Mouse (Mus musculus): ENCODE data around the gene Nkx2-1. TPM values are rescaled to one million over a fixed set of nuclear protein-coding genes. Genes with fewer than 3 reads are reported as not detected.

Gene Nkx2-1
- polyA plus RNA-seq, 1 experiment from 2014 or later, result not detected

DNA sequence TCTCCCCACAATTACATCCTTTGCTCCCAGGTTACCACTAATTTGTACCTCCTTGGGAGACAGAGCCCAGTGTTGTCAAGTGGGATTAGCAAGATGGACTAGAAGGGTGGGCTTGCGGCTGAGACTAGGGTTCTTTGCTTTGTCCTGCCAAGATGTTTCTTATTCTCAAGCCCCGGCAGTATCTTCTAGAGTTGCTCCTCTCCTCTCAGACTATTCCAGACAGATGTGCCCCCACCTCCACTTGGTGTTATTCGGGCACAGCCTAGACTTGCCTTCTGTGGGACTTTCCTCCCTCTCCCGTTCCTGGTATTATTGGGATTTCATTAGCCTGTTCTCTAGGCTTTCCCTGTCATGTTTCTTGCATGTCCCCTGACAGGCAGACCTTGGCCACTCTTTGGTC, 14.5 kb downstream of the Nkx2-1 start:
- POLR2A ChIA-PET, result no interaction called here
- DNase-seq (ENCODE audit: low read depth, low spot score) (no peak), ATAC-seq (no peak)
- in situ Hi-C loops (cut with MboI; ENCODE audit: low pct_unique_long_range_greater_than_20kb), result no loop called here
- CTCF ChIA-PET, result no interaction called here
- TF ChIP-seq CTCF (IDR thresholded peaks at IDR 0.05), result no peak
- H3K27me3 ChIP-seq, result peaks cover 73% of the 10 kb centered on the region

DNA sequence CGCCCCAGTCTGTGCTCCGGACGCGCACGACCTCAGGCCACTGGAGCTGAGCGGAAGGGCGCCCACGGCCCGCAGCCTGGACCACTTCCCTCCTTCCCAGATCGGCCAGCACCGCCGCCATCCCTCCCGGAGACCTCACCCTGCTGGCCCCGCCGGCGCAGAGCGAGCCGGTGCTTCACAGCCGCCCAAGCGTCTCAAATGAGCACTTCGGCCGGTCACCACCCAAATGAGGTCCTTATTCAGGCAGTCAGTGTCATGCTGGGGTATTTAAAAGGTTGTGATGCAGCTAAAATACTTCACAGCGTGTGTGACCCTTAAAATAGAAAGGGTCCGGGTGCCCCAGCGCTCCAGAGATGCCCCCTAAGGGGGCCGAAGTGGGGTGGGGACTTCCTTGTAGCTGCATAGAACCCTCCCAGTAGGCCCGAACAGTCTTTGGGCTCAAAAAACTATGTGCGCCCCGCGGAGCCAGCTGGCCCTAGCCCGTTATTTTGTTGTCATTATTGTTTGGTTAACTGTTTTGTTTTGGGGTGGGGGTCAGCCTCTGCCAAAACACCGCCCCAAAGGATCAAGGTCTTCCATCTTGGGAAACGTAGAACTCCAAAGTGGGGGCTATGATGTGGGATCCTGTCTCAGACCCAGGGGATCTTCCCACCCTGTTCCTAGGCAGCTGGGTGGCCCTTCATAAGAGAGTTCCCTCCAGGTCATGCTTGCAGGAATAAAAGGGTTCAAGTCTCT, 15.4 kb downstream of the Nkx2-1 start:
- ATAC-seq (no peak), DNase-seq (ENCODE audit: low read depth, low spot score) (no peak)
- CTCF ChIA-PET, result no interaction called here
- TF ChIP-seq CTCF (IDR thresholded peaks at IDR 0.05), result no peak
- POLR2A ChIA-PET, result no interaction called here
- peaks cover 75% of the 10 kb centered on the region for H3K27me3 ChIP-seq
- in situ Hi-C loops (cut with MboI; ENCODE audit: low pct_unique_long_range_greater_than_20kb), result no loop called here

- peaks cover 69% of the 10 kb centered on the region for H3K27me3 ChIP-seq
- ATAC-seq, result no peak
- TF ChIP-seq CTCF (IDR thresholded peaks at IDR 0.05), result no peak
- in situ Hi-C loops (cut with MboI; ENCODE audit: low pct_unique_long_range_greater_than_20kb), result no loop called here
- no peak for DNase-seq (ENCODE audit: low read depth, low spot score)
- POLR2A ChIA-PET, result interaction anchor here (0.6 kb wide), 2 partner anchors 9 to 603 kb away, joined by 4 to 6 read pairs; no protein-coding TSS in a partner anchor
- CTCF ChIA-PET, result no interaction called here
Observed at GRCm38 (mm10) chr12:56520396-56521105, 16.2 kb downstream of the Nkx2-1 start.

GRCm38 (mm10) chr12:56519738-56520191, 16.9 kb downstream of the Nkx2-1 start:
- peaks cover 72% of the 10 kb centered on the region for H3K27me3 ChIP-seq
- CTCF ChIA-PET, result no interaction called here
- ATAC-seq, result no peak
- DNase-seq (ENCODE audit: low read depth, low spot score), result no peak
- no peak for TF ChIP-seq CTCF (IDR thresholded peaks at IDR 0.05)
- POLR2A ChIA-PET, result interaction anchor here (0.6 kb wide), 2 partner anchors 10 to 602 kb away, joined by 4 to 6 read pairs; no protein-coding TSS in a partner anchor
- in situ Hi-C loops (cut with MboI; ENCODE audit: low pct_unique_long_range_greater_than_20kb), result no loop called here

DNA sequence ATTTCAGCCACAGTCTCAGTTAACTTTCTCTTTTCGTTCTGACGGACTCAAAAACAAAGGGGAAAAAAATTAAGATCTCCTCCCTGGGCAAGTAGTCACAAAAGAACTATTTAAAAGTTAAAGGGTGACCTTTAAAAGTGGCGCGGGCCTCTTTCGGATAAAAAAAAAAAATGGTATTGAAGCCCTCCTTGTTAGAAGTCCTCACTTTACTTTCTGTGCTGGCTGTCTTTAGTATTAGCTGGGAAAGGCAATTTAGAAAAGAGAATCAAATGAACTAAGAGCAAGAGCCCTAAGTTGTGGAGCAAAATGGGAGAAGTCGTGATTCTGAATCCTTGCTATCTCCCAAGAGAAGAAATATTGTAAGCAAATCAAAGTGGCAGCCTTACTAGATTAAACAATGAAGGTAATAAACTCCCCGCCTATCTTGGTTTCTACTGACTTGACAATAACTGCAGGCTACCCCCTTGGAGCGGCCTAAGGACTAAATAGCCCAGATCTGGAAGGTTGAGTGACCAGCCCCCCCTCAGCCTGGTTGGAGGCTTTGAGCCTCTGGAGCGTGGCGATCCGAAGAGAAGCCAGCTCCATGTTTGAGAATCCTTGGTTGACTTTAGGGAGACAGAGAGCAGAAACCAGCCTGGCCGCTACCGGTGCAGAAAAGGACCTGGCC, 17.5 kb downstream of the Nkx2-1 start:
- POLR2A ChIA-PET, result no interaction called here
- peaks cover 75% of the 10 kb centered on the region for H3K27me3 ChIP-seq
- in situ Hi-C loops (cut with MboI; ENCODE audit: low pct_unique_long_range_greater_than_20kb), result no loop called here
- CTCF ChIA-PET, result no interaction called here
- ATAC-seq (no peak), DNase-seq (ENCODE audit: low read depth, low spot score) (no peak)
- TF ChIP-seq CTCF (IDR thresholded peaks at IDR 0.05), result no peak

DNA sequence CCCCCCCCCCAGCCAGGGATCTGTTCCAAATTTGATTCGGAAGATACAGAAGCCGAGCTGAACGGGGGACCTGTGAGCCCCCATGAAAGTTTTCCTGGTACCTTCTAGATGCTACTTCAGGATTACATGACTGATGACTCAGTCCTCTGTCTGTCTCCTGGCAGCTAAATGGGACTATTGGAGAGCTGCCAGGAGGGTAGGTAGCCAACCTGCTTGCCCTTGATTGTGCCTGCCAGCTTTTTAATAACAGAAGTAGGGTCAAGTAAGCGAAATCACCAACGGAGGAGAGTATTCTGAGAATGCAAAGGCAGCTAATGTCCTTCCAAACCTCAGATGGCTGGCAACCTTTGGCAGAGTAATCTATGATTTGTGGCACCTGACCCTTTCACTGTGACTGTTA, 18.5 kb downstream of the Nkx2-1 start:
- no peak for TF ChIP-seq CTCF (IDR thresholded peaks at IDR 0.05)
- ChIA-PET POLR2A (no interaction called here), CTCF (no interaction called here)
- H3K27me3 ChIP-seq, result peaks cover 75% of the 10 kb centered on the region
- in situ Hi-C loops (cut with MboI; ENCODE audit: low pct_unique_long_range_greater_than_20kb), result no loop called here
- ATAC-seq (no peak), DNase-seq (ENCODE audit: low read depth, low spot score) (no peak)

- ChIA-PET CTCF (no interaction called here), POLR2A (no interaction called here)
- DNase-seq (ENCODE audit: low read depth, low spot score), result no peak
- no peak for TF ChIP-seq CTCF (IDR thresholded peaks at IDR 0.05)
- H3K27me3 ChIP-seq, result peaks cover 79% of the 10 kb centered on the region
- in situ Hi-C loops (cut with MboI; ENCODE audit: low pct_unique_long_range_greater_than_20kb), result no loop called here
- ATAC-seq, result no peak
Observed at GRCm38 (mm10) chr12:56514831-56515230, 21.9 kb downstream of the Nkx2-1 start.

DNA sequence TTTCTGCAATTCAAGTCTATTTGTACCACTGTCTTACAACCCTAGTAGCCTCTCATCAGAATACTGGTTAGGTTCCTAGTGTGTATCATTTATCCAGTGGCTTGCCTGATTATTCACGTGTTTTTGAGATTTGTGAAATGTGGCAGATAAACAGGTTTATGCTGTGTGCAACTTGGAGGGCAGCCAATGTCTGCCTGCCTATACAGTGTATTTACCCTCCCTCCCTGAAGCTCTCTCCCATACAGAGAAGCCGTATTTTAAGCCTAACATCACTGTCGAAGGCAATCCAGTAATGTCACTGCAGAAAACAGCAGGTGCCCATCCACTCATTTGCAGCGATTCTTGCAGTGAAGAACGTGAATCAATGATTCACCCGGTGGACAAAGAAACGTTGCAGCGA, 28.3 kb downstream of the Nkx2-1 start:
- H3K27me3 ChIP-seq, result peaks cover 80% of the 10 kb centered on the region
- CTCF ChIA-PET, result no interaction called here
- in situ Hi-C loops (cut with MboI; ENCODE audit: low pct_unique_long_range_greater_than_20kb), result no loop called here

GRCm38 (mm10) chr12:56487046-56487445, 49.7 kb downstream of the Nkx2-1 start:
- ChIA-PET POLR2A (no interaction called here), CTCF (interaction anchor here (1.3 kb wide), 1 partner anchor 11 kb away, joined by 4 read pairs; no protein-coding TSS in a partner anchor)
- H3K27me3 ChIP-seq, result peaks cover 75% of the 10 kb centered on the region
- TF ChIP-seq CTCF (IDR thresholded peaks at IDR 0.05), result no peak
- no peak for ATAC-seq
- in situ Hi-C loops (cut with MboI; ENCODE audit: low pct_unique_long_range_greater_than_20kb), result no loop called here
- DNase-seq (ENCODE audit: low read depth, low spot score), result no peak

More for the DNA sequence above, 28.3 kb downstream of the Nkx2-1 start:
- ATAC-seq (no peak), DNase-seq (ENCODE audit: low read depth, low spot score) (no peak)
- no peak for TF ChIP-seq CTCF (IDR thresholded peaks at IDR 0.05)
- POLR2A ChIA-PET, result no interaction called here

DNA sequence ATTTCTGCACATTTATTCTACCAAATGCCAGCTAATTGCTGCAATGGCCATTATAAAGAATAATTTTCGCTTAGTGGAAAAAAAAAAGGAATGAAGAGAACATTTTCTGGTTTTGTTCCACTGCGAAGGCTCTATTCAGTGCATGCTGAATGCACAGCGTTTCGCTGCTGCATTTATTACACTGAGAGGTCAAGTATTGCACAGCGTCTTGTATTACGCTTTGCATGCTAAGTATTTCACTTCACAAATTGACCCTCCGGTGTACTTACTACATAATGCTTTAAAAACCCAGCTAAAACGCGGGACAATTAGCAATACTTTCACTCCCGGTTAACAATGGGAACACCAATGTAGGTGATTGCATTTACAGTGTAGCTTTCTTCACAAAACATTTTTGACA, 54.1 kb downstream of the Nkx2-1 start:
- CTCF ChIA-PET, result interaction anchor here (1.5 kb wide), 1 partner anchor 11 kb away, joined by 3 read pairs; no protein-coding TSS in a partner anchor

More for the DNA sequence above, 54.1 kb downstream of the Nkx2-1 start:
- H3K27me3 ChIP-seq, result peaks cover 54% of the 10 kb centered on the region
- TF ChIP-seq CTCF (IDR thresholded peaks at IDR 0.05), result no peak
- DNase-seq (ENCODE audit: low read depth, low spot score) (no peak), ATAC-seq (no peak)
- in situ Hi-C loops (cut with MboI; ENCODE audit: low pct_unique_long_range_greater_than_20kb), result no loop called here
- POLR2A ChIA-PET, result no interaction called here

Other genes with a start within 250 kb of the Nkx2-1 start
- 37.0 TPM for gene Mbip, start 191.0 kb downstream of the Nkx2-1 start, polyA plus RNA-seq (2021)
- not detected for gene Nkx2-9, start 76.4 kb upstream of the Nkx2-1 start, polyA plus RNA-seq (2021)
- 7.6 TPM for gene Pax9, start 154.9 kb upstream of the Nkx2-1 start, polyA plus RNA-seq (2021)

Data from Patski (cell line).